Mouse (Mus musculus) c-Kit-positive CD71-negative TER-119-negative erythroid progenitor cells, embryonic 14.5 days (primary cell): ENCODE data around the gene Kndc1.

ENCODE experiments used
- DNase-seq: peaks from one replicate; pipeline ENCODE4 v3.0.0-alpha.2; 2013; ENCODE audit warnings: low read depth

Gene Kndc1

DNA sequence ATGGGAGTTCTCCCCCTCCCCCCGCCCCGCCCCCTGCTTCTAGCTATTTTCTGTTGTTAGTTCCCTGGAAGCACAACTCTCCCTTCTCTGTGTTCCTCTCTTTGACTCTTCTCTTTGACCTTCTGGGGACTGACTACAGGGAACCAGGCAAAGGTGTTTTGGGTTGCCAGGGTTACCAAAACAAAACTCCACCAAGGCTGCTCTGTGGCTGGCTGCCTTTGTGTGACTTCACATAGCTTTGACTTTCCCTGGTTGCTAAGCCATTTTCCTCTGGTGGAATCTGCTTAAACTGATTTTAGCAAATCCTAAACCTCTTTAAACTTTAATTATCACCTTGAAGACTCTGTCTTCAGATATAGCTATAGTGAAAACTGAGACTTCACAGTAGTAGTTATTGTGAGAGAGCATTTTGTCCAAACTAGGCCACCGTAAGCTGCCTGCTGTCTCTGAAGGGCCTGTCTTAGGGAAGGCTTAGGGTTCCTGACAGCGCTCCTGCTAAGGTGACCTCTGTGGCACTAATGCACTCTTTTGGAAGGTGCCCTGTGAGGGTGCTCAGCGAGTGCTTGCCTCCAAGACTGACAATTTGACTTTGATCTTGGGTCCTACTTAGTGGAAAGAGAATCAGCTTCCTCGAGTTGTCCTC, 57.6 kb downstream of the Kndc1 start:
- no peak for DNase-seq

DNA sequence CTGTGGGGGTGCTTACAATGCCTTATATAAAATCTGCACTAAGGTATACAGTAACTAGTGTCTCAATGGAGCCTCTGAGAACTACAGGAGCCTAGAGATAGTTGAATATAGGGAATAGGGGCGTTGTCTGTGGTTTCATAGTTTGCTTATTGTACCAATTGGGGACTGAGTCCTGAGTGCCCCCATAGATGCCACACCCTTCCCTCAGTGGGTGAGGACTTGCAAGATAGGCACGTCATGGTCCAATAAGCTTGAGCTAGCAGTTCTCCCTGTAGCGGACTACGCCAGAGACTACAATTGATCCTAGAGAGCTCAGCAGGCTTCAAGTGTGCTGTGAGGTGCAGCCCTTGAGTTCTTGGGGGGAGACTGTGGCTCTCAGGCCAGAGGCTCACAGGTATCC, 61.0 kb downstream of the Kndc1 start:
- no peak for DNase-seq

DNA sequence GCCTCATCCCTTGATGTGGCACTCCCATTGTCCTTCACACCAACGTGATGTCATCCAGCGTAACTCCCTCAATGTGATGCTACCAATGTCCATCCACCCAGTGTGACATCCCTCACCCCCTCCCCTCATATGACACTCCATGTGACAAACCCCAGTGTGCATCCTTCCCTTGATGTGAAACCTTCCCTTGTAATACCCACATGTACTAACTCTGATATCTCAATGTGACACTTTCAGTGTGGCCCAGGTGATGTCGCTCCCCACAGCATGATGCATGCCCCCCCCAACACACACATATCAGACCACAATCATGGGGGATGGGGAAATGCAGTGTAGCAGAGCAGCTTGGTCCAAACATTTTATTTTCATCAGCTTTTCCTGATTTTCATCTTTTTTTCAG, 62.2 kb downstream of the Kndc1 start:
- DNase-seq, result no peak

DNA sequence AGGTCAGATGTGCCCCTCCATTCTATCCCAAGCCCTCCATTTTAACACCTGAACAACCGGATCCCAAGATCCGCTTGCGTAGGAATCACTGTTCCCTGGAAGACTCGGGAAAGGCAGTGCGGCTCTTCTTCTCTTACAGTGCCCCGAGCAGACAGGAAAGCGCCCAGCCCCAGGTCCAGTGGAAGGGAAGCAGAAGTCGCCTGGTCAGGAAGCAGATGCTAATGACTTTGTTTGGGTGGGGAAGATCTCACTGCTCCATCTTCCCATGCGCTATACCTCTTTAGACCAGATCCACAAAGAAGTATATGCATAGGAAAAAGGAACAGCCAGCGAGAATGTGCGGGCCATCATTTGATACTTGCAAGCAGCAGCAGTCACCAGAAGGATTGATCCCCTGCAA, 62.9 kb downstream of the Kndc1 start:
- no peak for DNase-seq

DNA sequence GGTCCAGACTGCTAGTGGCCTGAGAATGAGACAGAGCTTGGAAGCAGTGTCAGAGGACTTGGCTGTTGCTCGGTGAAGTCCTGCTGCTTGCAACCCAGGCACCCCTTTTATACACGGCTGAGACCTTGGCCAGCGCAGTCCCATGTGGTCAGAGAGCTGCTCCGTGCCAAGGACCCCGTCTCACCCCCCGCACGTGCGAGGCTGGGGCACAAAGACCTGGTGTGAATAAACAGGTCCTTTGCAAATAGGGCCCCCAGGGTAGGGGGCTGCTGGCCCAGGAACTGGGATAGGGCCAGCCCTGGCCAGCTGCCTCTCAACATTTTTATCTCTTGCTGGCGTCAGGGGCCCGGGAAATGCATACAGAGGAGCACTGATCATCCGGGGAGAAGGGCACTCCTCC, 63.5 kb downstream of the Kndc1 start:
- DNase-seq, result no peak

DNA sequence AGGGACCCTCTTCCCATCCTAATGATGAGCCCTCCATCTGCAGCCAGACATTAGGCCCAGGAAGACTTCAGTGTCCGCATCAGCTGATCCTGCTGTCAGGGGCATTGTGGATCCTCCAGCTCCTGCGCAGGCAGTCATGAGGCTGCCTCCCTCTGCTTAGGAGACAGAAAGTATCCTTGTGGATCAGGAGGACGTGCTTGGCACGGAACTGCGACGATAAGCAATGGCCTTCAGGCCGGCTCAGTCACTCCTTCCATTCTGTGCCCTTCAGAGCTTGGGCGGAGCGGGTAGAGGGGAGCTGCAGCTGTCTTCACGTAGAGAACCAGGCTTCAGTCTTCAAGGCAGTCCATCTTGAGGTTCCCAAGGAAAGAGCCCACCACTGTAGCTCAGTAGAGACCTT, 66.6 kb downstream of the Kndc1 start:
- no peak for DNase-seq

DNA sequence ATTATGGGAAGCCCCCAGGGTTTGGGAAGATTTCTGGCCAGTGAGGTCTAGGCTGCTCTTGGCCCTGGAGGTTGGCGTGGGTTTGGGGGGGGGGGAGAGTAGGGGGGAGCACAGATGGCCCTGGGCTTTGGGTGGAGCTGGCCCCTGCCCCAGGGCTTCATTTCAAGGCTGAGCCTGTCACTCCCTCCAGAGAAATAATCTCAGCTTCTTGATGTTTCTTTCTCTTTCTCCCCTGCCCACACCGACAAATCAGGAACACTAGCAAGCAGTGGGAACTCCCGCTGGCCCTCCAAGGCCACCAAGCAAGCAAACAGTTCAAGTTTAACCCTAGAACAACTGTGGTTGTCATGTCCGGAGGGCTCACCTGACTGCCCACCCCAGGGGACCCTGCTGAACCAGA, 69.3 kb downstream of the Kndc1 start:
- DNase-seq, result no peak

DNA sequence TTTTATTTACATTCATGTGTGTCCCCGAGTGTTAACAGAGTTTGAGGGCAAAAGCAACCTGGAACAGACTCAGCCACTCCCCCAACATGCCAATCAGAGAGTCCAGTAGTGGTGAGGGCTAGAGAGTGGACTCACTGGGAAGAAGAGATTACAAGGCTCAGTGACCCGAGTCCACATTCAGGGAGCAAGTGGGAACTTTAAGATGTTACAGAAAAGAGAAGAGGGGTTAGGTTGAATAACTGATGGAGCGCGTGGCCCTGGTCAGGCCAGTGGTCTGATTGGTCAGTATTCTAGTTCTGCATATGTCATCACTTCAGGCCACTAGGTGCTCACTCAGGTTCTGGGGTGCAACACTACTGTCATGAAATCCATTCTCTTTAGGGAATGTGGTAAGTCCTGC, 72.7 kb downstream of the Kndc1 start:
- DNase-seq, result no peak

DNA sequence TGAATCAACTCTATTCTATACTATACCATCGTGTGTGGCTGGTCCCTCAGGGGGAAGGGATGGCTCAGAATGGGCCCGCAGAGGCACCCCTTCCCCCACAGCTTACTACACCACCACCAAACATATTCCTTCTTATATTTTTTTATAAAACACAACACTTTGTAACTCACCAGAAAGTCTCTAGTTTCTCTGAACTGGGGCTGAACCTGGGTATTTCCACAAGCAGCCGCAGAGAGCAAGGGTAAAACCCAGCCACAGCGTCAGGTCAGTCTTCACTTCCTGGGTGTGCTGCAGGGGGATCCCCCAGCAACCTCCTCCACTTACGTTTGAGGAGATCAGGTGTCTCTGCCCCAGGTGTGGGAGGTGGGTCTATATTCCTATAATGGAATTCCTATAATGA, 73.9 kb downstream of the Kndc1 start:
- no peak for DNase-seq

DNA sequence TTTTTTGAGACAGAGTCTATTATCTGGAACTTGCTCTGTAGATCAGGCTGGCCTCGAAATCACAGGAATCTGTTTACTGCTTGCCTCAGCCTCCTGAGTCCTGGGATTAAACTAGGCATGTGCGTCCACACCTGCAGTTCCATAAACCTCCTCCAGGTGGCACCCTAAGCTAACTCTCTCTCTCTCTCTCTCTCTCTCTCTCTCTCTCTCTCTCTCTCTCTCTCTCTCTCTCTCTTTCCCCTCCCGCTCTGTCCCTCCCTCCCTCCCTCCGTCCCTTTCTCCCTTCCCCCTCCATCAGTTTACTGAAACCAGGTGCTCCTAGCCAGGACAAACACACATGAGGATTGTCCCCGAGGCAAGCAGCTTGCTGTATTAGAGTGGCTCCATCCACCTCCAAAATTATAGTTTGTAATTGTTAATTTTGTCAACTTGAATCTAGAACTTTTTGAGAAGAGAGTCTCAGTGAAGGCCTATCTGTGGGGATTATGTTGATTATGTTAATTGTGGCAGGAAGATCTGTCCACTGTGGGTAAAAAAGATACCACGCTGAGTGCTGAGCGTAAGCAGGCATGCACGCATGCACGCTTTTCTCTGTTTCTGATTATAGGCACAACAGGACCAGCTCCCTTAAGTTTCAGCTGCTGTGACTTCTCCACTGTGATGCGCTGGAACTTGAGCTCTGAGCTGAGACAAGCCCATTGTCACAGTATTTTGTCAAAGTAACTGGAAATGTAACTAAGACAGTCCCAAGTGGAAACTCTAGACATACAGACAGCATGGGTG, 75.0 kb downstream of the Kndc1 start:
- DNase-seq, result no peak

DNA sequence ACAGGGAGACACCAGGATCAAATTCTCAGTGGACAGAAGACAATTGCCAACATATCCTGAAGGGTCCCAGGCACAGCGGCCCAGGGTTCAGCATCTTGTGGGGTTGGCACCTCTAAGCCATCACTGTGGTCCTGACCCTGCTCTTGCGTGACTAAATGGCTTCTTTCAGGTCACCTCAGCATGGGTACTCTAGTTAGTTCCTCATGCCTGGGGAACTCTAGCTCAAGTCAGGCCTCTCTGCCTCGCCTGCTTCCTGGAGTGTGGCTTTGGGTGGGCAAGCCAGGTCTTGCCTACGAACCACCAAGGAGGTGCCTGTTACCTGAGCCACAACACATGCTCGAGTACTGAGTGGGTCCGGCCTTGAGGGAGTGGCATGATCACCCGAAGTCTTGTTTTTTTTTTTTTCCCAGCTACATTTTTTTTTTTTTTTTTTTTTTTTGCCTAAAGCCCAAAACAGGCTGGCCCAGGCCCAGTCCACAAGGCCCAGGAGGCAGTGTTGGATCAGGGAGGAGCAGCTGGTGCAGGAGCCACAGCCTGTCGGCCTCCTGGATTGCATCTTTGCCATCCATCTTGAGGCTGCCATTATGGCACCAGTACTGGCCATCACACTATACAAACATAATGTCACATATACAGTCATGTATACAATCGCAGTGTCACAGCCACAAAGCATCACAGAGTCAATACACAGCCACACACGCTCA, 75.9 kb downstream of the Kndc1 start:
- DNase-seq, result no peak

DNA sequence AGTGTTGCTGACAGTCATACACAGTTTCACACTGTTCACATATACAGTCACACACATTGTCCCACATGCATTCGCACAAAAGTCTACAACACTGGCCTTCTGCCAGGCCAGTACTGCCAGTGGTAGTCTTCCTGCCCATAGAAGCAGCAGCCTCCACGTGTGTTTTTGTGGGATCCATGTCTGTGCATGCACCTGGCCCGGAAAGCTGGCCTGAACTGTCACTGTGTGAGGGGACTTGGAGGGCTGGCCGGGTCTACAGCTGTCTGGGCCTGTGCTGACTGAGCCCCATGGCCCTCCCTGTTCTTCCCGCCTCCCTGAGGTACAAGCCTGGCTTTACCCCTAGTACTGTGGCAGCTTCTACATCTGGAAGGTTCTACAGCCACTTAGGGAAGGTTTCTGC, 76.5 kb downstream of the Kndc1 start:
- no peak for DNase-seq

DNA sequence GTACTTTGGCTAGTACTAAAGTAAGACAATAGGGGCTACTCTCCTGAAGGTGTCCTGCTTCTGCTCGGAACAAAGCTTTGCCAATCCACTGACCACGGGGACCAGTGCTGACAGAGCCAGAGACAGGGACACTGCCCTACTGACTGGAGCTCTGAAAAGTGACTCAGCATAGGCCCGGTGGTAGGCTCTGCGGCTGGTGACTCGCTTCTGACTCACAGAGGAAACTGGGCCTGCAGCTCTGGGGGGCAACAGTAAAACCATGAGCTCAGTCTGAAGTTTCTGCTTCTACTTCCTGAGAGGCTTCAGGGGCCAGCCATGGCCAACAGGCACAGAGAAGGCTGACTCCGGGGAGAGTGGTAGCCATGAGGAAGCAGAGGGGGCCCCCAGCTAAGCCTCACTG, 76.9 kb downstream of the Kndc1 start:
- no peak for DNase-seq

DNA sequence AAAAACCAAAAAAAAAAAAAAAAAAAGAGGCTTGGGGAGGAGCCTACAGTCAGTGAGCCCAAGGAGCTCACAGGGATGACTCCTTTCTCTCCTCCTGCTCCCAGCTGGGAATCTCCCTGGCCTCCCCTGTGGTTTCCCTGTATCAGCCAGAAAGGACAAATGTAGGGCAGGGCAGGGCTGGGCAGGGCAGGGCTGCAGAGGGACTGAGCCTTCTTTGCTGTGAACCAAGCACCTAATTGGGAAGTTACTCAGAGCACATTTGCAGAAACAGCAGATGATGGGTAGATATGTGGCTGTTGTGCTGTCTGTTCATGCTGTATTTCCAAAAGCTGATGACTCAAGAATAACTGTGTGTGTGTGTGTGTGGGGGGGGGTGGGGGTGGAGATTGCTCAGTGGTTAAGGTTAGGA, 78.4 kb downstream of the Kndc1 start:
- no peak for DNase-seq

DNA sequence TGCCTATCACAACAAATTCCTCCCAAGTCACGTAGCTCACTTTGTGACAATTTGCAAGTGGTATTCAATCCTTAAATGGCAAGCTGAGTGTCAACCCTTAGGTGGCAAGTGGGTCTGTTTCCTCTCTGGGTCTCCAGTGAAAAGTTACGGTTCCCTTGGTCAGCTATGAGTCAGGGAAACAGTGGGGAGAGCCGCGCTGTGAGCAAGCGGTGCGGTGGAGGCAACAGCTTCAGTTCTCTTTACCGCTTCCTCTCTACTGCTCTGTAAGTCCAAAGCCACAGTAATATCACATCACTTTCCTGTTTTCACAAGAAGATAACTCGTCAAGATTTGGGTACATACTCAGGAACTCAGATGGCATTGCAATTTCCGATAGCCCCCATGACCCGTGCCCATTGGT, 79.8 kb downstream of the Kndc1 start:
- DNase-seq, result no peak

DNA sequence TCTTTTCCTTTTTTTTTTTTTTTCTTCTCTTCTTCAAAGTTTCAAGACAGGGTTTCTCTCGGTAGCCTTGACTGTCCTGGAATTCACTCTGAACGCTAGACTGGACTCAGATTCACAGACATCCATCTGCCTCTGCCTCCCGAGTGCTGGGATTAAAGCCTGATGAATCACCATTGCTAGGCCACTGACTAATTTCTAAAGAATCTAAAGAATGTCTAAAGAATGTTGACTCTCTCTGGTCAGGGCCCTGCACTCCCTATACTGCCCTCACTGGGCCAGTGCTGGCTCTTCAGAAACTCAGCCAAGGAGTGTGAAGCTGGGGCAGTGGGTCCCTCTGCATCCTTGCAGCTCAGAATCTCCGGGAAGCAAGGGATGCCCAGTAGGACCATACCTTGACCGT, 81.0 kb downstream of the Kndc1 start:
- DNase-seq, result no peak

DNA sequence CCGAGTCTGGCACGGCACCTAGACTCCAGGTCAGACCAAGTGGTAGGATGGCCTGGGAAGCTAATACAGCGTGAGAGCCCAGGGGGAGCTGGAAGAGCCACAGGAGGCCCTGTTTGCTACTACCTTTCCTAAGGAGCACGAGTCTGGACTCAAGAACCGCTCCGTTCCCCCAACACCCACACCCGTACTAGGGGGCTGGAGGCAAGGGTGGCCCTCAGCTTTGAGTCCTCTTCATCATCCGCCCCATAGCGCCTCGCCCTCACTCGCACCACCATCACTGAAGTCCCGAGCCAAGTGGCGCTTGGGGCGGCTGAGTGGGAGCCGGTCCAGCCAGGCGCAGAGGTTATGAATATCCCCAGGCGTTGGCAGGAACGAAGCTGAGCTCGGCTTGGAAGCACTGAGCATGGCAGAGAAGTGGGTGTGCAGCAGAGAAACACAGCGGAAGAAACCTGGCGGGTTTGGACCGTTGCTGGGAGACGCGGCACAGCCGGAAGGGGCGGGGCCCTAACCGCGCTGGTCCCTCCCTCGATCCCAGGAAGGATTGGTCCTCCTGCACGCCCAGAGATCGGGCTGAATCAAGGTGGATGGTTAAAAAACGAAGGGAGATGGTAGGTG, 83.9 kb downstream of the Kndc1 start, which contains the start of gene 6430531B16Rik:
TSS of gene 6430531B16Rik (minus strand) at position 478 of the 615 bp plus-strand sequence.
- no peak for DNase-seq

DNA sequence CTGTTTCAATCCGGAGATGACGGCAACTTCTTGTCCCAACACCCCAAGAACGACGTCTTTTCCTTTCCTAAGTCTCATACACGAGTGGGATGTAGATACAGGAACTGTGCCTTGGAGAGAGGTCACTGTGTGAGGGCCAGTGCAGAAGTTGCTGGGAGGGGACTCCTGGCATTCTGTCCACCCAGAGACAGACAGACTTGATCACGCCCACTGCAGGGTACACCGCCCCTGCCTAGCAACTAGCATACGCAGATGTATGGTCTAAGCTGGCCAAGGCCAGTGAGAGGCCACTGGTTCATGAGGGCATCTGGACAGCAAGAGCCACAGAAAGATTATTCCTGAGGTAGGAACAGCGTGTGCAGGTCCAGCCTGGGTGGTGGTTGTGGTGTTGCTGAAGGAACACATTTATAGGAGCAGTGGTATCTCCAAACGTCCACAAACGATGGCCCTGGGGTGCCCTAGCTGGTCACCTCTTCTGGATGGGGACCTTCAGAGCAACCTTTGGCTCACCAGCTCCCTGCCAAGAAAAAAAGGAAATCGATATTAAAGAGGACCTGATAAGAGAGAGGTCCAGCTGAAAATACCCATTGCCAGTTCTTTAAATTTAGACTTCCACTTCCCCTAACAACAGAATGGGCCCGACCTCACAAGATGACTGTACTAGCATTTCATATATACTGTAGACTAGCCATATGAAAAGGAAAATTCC, 84.7 kb downstream of the Kndc1 start:
- no peak for DNase-seq

DNA sequence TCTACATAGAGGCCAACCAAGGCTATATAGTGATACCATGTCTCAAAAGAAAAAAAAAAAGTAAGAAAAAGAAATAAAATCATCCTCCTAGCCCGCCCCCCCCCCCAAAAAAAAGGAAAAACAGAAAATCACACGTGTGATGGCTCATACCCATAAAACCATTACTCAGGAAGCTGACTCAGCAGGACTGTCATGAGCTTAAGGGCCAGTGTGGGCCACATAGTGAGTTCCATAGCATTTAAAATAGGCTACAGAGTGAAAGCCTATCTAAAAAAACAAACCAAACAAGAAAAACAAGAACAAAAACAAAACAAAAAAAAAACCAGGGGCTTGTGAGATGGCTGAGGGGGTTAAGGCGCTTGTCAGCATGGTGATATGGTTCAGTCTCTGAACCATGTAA, 86.3 kb downstream of the Kndc1 start:
- DNase-seq, result no peak

DNA sequence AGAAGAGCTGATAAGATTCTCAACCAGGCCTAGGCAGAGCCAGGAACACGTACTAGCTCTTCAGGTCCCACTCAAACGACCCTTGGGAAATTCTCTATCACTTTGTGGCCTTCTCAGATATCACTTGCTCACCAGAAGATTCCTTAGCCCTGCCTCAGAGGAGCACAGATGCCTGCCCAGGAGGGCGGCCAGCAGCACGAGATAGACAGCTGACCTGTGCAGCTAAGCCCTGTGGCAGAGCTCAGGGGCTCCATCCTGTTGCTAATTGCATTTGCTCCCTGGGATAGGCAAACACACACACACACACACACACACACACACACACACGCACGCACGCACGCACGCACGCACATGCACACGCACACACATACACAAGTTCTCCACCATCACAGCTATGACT, 87.6 kb downstream of the Kndc1 start:
- DNase-seq, result no peak

DNA sequence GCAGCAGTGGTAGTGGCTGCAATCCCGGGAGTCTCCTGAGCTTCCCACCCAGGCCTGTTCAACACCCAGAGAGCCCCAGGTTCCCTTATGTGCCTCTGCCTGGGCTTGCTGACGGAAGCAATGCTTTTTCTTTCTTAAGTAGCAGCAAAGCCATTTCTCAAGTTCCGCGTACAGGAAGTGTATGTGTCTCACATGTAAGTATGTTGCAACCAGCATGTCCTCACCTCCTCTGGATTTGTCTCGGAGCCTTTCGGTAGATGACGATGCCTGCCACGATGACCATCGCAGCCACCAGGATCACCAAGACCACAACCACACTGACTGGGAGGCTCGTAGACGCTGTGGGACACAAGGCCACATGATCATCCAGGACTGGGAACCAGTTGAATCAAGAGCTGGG, 90.0 kb downstream of the Kndc1 start:
- no peak for DNase-seq

DNA sequence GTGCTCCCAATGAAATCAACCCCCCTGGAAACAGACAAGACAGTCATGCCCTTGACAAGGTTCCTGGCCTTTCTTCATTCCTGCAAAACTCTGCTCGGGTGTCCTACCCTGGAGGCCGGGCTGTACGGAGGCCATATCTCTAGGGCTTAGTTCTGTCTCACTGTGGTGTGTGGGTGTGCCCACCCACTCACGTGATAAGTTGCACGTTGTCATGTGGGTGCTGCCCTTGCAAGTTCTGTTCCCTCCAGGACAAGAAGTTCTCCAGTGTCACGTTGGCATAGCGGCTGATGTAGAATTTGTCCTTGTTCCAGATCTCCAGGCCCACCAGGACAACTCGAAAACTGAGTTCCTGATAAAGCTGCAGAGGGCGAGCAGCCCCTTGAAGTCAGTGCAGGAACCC, 93.8 kb downstream of the Kndc1 start:
- no peak for DNase-seq
